Mouse (Mus musculus): ENCODE data around the gene Alpl. TPM values are rescaled to one million over a fixed set of nuclear protein-coding genes. Genes with fewer than 3 reads are reported as not detected.

Gene Alpl
- total and polyA plus RNA-seq, 3 experiments: 62.9 to 164 (median 115) TPM

GRCm38 (mm10) chr4:137751310-137751709, 44.9 kb downstream of the Alpl start:
- Histone ChIP-seq H3K27ac (ENCODE audit: insufficient read depth, low read depth) (no peak overlapping the region), H3K9ac (ENCODE audit: insufficient read depth, low read depth) (no peak overlapping the region), H3K27me3 (replicated peaks) (no peaks in the 10 kb centered on the region), H3K9me3 (replicated peaks; ENCODE audit: low read length) (no peaks in the 10 kb centered on the region), H3K4me1 (ENCODE audit: control insufficient read depth in 1 of 2, insufficient read depth in 2 of 2) (peaks cover 31 to 59% of the 10 kb centered on the region in 2 experiments), H3K4me3 (replicated peaks in 1 of 3; ENCODE audit: low read depth in 2 of 3, low read length in 2 of 3, poor library complexity in 1 of 3) (no peak overlapping the region), H3K36me3 (replicated peaks in 1 of 2; ENCODE audit: control insufficient read depth in 1 of 2, insufficient read depth in 1 of 2, low read length in 1 of 2) (peaks cover 74 to 97% of the 10 kb centered on the region in 2 experiments), H3K4me2 (ENCODE audit: insufficient read depth, low read depth, poor library complexity, severe bottlenecking) (no peak overlapping the region), H3K79me2 (replicated peaks; ENCODE audit: control insufficient read depth, extremely low read depth, insufficient read depth, poor library complexity, severe bottlenecking) (no peaks in the 10 kb centered on the region)
- in situ Hi-C loops (cut with MboI; ENCODE audit: low pct_ligation_motif_present, low pct_unique_long_range_greater_than_20kb, low sequenced_read_pairs) (no loop called here), dilution Hi-C loops (cut with MboI; ENCODE audit: extremely low pct_ligation_motif_present, extremely low pct_unique_long_range_greater_than_20kb, low sequenced_read_pairs) (no loop called here)
- DNase-seq (ENCODE audit: extremely low read depth): no peak
- TF ChIP-seq POLR2AphosphoS2 (IDR thresholded peaks at IDR 0.05; ENCODE audit: low read depth, low read length) (no peak), POLR2A (IDR thresholded peaks at IDR 0.05; ENCODE audit: low read depth, low read length) (no peak), E2F4 (IDR thresholded peaks at IDR 0.05; ENCODE audit: insufficient replicate concordance, low read depth, low read length) (no peak), RAD21 (IDR thresholded peaks at IDR 0.05; ENCODE audit: low read depth, low read length) (no peak), SIN3A (IDR thresholded peaks at IDR 0.05; ENCODE audit: low read length) (no peak), TCF12 (IDR thresholded peaks at IDR 0.05; ENCODE audit: low read depth, low read length) (no peak), USF2 (conservative IDR thresholded peaks at IDR 0.05; ENCODE audit: low read depth, low read length) (no peak), IRF4 (IDR thresholded peaks at IDR 0.05; ENCODE audit: low read depth, low read length) (no peak), MEF2A (IDR thresholded peaks at IDR 0.05; ENCODE audit: borderline replicate concordance, low read depth, low read length) (no peak), MAFK (IDR thresholded peaks at IDR 0.05; ENCODE audit: insufficient replicate concordance, low read length) (no peak), NELFE (IDR thresholded peaks at IDR 0.05; ENCODE audit: low read depth, low read length) (no peak), NRF1 (IDR thresholded peaks at IDR 0.05; ENCODE audit: low read depth, low read length) (no peak)

GRCm38 (mm10) chr4:137750121-137750520, 46.1 kb downstream of the Alpl start:
- TF ChIP-seq GABPA (IDR thresholded peaks at IDR 0.05; ENCODE audit: insufficient replicate concordance, low read depth, low read length): no peak
- Histone ChIP-seq H3K27ac (ENCODE audit: insufficient read depth, low read depth) (no peak overlapping the region), H3K4me1 (ENCODE audit: control insufficient read depth in 1 of 2, insufficient read depth in 2 of 2) (peaks cover 31 to 66% of the 10 kb centered on the region in 2 experiments), H3K9me3 (replicated peaks; ENCODE audit: low read length) (no peaks in the 10 kb centered on the region), H3K4me2 (ENCODE audit: insufficient read depth, low read depth, poor library complexity, severe bottlenecking) (no peak overlapping the region), H3K4me3 (replicated peaks in 1 of 3; ENCODE audit: low read depth in 2 of 3, low read length in 2 of 3, poor library complexity in 1 of 3) (no peak overlapping the region), H3K36me3 (replicated peaks in 1 of 2; ENCODE audit: control insufficient read depth in 1 of 2, insufficient read depth in 1 of 2, low read length in 1 of 2) (peaks cover 70 to 97% of the 10 kb centered on the region in 2 experiments), H3K79me2 (replicated peaks; ENCODE audit: control insufficient read depth, extremely low read depth, insufficient read depth, poor library complexity, severe bottlenecking) (no peaks in the 10 kb centered on the region), H3K9ac (ENCODE audit: insufficient read depth, low read depth) (no peak overlapping the region), H3K27me3 (replicated peaks) (no peaks in the 10 kb centered on the region)
- no peak for DNase-seq (ENCODE audit: extremely low read depth)
- in situ Hi-C loops (cut with MboI; ENCODE audit: low pct_ligation_motif_present, low pct_unique_long_range_greater_than_20kb, low sequenced_read_pairs) (no loop called here), dilution Hi-C loops (cut with MboI; ENCODE audit: extremely low pct_ligation_motif_present, extremely low pct_unique_long_range_greater_than_20kb, low sequenced_read_pairs) (no loop called here)

- Histone ChIP-seq H3K9ac (ENCODE audit: insufficient read depth, low read depth) (no peak overlapping the region), H3K4me1 (ENCODE audit: control insufficient read depth in 1 of 2, insufficient read depth in 2 of 2) (peaks cover 34 to 70% of the 10 kb centered on the region in 2 experiments), H3K27ac (ENCODE audit: insufficient read depth, low read depth) (peak overlapping the region; percentile 92; the same call in 1 of the 2 replicates), H3K4me3 (replicated peaks in 1 of 3; ENCODE audit: low read depth in 2 of 3, low read length in 2 of 3, poor library complexity in 1 of 3) (no peak overlapping the region), H3K9me3 (replicated peaks; ENCODE audit: low read length) (no peaks in the 10 kb centered on the region), H3K79me2 (replicated peaks; ENCODE audit: control insufficient read depth, extremely low read depth, insufficient read depth, poor library complexity, severe bottlenecking) (no peaks in the 10 kb centered on the region), H3K36me3 (replicated peaks in 1 of 2; ENCODE audit: control insufficient read depth in 1 of 2, insufficient read depth in 1 of 2, low read length in 1 of 2) (peaks cover 66 to 96% of the 10 kb centered on the region in 2 experiments), H3K27me3 (replicated peaks) (no peaks in the 10 kb centered on the region), H3K4me2 (ENCODE audit: insufficient read depth, low read depth, poor library complexity, severe bottlenecking) (no peak overlapping the region)
- dilution Hi-C loops (cut with MboI; ENCODE audit: extremely low pct_ligation_motif_present, extremely low pct_unique_long_range_greater_than_20kb, low sequenced_read_pairs) (no loop called here), in situ Hi-C loops (cut with MboI; ENCODE audit: low pct_ligation_motif_present, low pct_unique_long_range_greater_than_20kb, low sequenced_read_pairs) (loop anchor here (5.0 kb wide), 1 partner anchor 43 kb away; no protein-coding TSS in a partner anchor)
- no peak for DNase-seq (ENCODE audit: extremely low read depth)
- TF ChIP-seq POLR2AphosphoS2 (IDR thresholded peaks at IDR 0.05; ENCODE audit: low read depth, low read length): no peak
- TF ChIP-seq MAFK (IDR thresholded peaks at IDR 0.05; ENCODE audit: insufficient replicate concordance, low read length): peak; percentile 92
- no peak for TF ChIP-seq MEF2A (IDR thresholded peaks at IDR 0.05; ENCODE audit: borderline replicate concordance, low read depth, low read length)
- TF ChIP-seq BHLHE40 (IDR thresholded peaks at IDR 0.05; ENCODE audit: low read depth, low read length): no peak
- TF ChIP-seq ZNF384 (IDR thresholded peaks at IDR 0.05; ENCODE audit: low read depth, low read length): no peak
- no peak for TF ChIP-seq MAX (IDR thresholded peaks at IDR 0.05; ENCODE audit: low read length)
These were observed 46.5 kb downstream of the Alpl start for GRCm38 (mm10) chr4:137749680-137750079.

Measured in CH12.LX (cell line).